Mouse (Mus musculus): ENCODE data around the gene Cmtm4. TPM values are rescaled to one million over a fixed set of nuclear protein-coding genes. Genes with fewer than 3 reads are reported as not detected.

Gene Cmtm4
- polyA plus RNA-seq (2015; fragmentation: Nextera tagmentation; extraction: Ambion mirVana), result 3.6 TPM in 2 replicates

DNA sequence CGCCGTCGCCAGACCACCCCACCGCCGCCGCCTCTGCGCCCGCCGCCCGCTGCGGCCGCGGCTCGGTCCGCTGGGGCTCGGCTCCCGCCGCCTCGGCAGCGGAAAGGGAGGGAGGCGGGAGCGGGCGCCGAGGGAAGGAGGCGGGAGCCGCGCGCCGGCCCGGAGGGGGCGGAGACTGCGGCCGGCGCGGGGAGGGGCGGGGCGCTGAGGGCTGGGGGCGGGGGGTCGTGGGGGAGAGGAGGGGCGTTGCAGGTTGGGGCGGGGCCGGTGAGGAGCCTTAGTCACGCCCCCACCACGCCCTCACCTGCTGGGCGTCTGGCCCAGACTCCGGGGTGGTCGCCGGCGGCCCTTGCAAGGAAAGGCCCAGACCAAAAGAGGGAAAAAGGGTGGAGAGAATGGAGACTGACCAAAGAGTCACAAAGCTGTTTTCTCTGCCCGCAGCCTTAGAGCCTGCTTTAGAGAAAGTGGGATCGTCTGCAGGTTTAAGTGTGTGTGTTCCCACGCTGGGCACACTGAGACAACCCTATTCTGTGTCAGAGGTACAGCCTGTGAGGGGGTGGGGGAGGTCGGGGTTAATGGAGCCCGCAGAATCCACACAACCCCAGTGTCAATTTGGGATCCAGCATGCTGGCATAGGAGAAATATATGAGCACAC is at the start of gene Cmtm4:
Cmtm4 (minus strand) TSS at position 105 of the 655 bp plus-strand sequence.

DNA sequence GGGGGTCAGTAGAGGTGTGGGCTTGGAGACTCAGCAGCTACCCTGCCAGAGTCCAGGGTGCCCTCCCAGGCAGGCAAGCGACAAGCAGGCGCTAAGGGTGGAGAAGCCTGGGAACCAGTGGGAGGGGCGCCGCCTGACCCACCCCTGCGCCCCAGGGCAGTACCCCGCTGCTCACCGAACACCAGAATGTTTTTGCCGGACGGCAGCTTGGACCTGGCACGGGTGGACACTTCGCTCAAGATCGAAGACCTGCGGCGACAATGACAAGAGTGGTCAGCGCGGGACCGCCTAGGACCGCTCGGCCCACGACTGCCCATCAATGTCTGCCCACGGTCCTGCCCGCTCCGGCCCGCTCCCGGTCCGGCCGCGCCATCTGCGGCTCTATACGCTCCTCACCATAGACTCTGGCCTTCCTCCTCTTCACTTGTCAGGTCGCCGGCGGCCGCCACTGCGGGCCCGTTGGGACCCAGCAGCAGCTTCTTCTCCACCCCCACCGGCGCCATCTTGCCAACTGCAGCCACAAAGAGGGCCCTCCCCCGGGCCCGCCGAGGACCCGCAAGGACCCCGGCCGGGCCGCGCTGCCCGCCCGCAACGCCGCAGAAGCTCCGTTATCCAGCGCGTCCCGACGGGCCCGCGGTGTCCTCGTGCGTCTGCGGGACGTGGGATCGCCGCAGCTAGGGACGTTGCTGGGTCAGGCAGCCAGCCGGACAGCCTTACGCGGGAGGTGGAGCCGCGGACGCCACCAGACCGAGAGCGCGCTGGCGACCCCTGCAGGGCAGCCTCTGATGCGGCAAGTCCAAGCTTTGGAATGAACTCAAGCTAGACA is 46.9 kb upstream of the Cmtm4 start, which contains the start of gene Dync1li2:
Dync1li2 (minus strand) TSS at position 749 of the 826 bp plus-strand sequence.

DNA sequence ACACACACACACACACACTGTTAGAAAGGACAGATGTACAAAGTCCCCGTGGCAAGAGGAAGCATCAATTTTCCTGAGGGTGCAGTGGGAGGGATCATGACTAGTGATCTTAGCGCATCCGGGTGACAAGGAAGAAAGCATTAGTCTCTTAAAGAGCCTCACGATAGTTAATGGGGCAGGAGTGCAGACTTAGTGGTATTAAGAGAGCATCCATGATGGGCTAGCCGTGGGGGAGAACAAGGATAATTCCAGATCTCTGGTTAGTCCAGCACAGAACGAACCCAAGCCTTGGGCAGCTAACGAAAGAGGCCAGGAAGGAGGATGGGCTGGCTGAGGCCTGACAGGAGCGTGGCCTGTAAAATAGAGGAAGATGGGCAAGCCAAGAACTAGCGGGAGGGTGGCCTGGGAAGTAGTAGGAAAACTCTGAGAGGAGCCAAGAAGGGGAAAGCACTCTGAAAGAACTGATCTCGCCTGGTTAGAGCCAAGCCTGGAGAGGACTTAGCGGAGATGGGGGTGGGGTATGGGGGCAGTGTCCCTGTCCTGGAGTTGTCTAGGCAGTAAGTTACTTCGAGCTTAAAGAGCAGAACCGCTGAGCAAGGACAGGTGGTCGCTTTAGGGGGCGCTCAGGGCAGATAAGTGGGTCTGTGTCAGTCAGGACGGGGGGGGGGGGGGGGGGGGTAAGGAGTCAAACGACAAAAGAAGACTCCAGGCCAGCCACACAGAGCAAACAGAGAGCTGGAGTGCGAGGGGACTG is 56.2 kb downstream of the Cmtm4 start, which contains the start of gene Cmtm3:
Cmtm3 (plus strand) TSS at position 182 of the 754 bp plus-strand sequence.

DNA sequence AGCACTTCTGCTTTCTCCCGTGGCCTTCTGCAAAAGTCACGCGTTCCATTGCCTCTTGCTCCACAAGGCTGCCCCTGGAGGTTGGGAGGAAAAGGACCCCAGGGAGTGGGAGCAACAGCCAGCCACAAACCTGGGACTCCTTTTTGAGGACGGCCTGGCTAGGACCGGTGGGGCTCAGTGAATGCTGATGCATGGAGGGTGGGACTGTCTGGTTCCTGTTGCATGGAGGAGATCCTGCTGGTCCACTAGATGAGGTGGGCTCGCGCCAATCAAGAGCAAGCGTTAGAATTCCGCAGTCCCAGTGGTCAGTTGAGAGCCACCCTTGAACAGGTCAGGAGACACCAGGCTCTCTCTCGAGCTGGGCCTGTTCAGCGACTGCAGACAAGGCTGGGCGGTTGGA is 73.7 kb downstream of the Cmtm4 start, which contains the start of gene Cmtm2b:
Cmtm2b (plus strand) TSS at position 301 of the 400 bp plus-strand sequence.

DNA sequence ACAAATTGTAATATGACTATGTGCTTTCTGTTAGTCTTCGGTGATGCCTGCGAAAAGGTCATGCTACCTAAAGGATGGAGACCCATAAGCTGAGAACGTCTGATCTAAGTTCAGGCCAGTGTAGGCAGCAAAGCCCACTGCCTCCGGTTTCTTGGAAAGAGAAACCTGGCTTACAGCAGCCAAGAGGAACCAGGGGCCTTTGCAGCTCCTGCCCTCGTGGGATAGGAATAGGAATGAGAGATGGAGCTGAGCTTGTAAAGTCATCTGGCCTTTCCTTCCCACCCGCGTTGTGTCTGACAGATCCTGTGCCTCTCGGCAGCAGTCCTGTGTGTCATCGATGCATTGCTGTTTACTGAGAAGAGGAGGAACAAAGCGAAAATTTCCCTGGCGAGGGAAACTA is 74.3 kb downstream of the Cmtm4 start, which contains the start of gene Gm11020:
Gm11020 (plus strand) TSS at position 301 of the 400 bp plus-strand sequence.

DNA sequence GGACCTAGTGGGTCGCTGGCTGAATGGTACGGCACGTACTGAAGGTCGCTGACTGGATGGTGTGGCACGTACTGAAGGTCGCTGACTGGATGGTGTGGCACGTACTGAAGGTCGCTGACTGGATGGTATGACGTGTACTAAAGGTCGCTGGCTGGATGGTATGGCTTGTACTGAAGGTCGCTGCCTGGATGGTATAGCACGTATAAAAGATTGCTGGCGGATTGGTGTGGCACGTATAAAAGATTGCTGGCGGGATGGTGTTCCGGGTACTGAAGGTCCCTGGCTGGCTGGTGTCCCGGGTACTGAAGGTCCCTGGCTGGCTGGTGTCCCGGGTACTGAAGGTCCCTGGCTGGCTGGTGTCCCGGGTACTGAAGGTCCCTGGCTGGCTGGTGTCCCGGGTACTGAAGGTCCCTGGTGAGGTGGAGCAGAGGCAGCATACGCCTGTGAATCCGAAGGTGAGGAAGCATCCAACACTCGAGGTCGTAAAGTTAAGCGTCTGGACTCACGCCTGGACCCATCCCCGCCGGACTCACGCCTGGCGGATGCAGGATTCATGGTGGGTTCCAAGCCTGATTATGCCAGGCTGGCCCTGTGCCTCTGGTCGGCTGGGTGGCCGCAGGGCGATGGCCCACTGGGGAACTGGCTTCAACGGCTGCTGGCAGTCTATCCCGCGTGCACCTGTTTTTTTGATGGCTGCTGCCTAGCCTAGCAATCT is 86.0 kb downstream of the Cmtm4 start, which contains the start of the genes Gm45711 and Cmtm1:
Gm45711 (minus strand) TSS at position 641 of the 715 bp plus-strand sequence.
Cmtm1 (minus strand) TSS at position 705 of the 715 bp plus-strand sequence.

Other genes starting within 250 kb of the Cmtm4 start
- 18.3 and 18.5 TPM in 2 replicates for gene Bean1, start 225.4 kb downstream of the Cmtm4 start, polyA plus RNA-seq (2015; fragmentation: Nextera tagmentation; extraction: Ambion mirVana)
- gene Tk2, start 147.2 kb downstream of the Cmtm4 start, polyA plus RNA-seq (2015; fragmentation: Nextera tagmentation; extraction: Ambion mirVana), result 41.3 and 47.5 TPM in 2 replicates
- gene Cklf, start 144.9 kb downstream of the Cmtm4 start, polyA plus RNA-seq (2015; fragmentation: Nextera tagmentation; extraction: Ambion mirVana), result 34.6 and 35.5 TPM in 2 replicates
- not detected in 2 replicates for gene Cmtm2a, start 102.6 kb downstream of the Cmtm4 start, polyA plus RNA-seq (2015; fragmentation: Nextera tagmentation; extraction: Ambion mirVana)
- gene Gm45711, start 85.7 kb downstream of the Cmtm4 start, polyA plus RNA-seq (2015; fragmentation: Nextera tagmentation; extraction: Ambion mirVana), result not detected in 2 replicates
- not detected in 2 replicates for gene Cmtm1, start 85.7 kb downstream of the Cmtm4 start, polyA plus RNA-seq (2015; fragmentation: Nextera tagmentation; extraction: Ambion mirVana)
- not detected in 2 replicates for gene Gm11020, start 74.2 kb downstream of the Cmtm4 start, polyA plus RNA-seq (2015; fragmentation: Nextera tagmentation; extraction: Ambion mirVana)
- gene Cmtm2b, start 73.6 kb downstream of the Cmtm4 start, polyA plus RNA-seq (2015; fragmentation: Nextera tagmentation; extraction: Ambion mirVana), result not detected in 2 replicates
- gene Cmtm3, start 56.4 kb downstream of the Cmtm4 start, polyA plus RNA-seq (2015; fragmentation: Nextera tagmentation; extraction: Ambion mirVana), result 42.9 and 43.7 TPM in 2 replicates
- 64.4 and 64.5 TPM in 2 replicates for gene Dync1li2, start 47.2 kb upstream of the Cmtm4 start, polyA plus RNA-seq (2015; fragmentation: Nextera tagmentation; extraction: Ambion mirVana)
- gene Terb1, start 114.1 kb upstream of the Cmtm4 start, polyA plus RNA-seq (2015; fragmentation: Nextera tagmentation; extraction: Ambion mirVana), result 0.75 and 0.86 TPM in 2 replicates
- gene Nae1, start 138.8 kb upstream of the Cmtm4 start, polyA plus RNA-seq (2015; fragmentation: Nextera tagmentation; extraction: Ambion mirVana), result 80.8 and 85.7 TPM in 2 replicates
- gene Car7, start 138.9 kb upstream of the Cmtm4 start, polyA plus RNA-seq (2015; fragmentation: Nextera tagmentation; extraction: Ambion mirVana), result 2.8 and 3.6 TPM in 2 replicates
- 14.1 and 15.3 TPM in 2 replicates for gene Pdp2, start 195.6 kb upstream of the Cmtm4 start, polyA plus RNA-seq (2015; fragmentation: Nextera tagmentation; extraction: Ambion mirVana)
- not detected in 2 replicates for gene Cdh16, start 228.6 kb upstream of the Cmtm4 start, polyA plus RNA-seq (2015; fragmentation: Nextera tagmentation; extraction: Ambion mirVana)
- gene Rrad, start 235.5 kb upstream of the Cmtm4 start, polyA plus RNA-seq (2015; fragmentation: Nextera tagmentation; extraction: Ambion mirVana), result 3.8 and 4.9 TPM in 2 replicates
- 107 and 112 TPM in 2 replicates for gene Ciao2b, start 246.2 kb upstream of the Cmtm4 start, polyA plus RNA-seq (2015; fragmentation: Nextera tagmentation; extraction: Ambion mirVana)